Mouse (Mus musculus) kidney, adult 9 months (tissue): ENCODE measurements around the gene Fnip2.
A peak's percentile ranks its signal among the peaks of the same experiment; 100 is the strongest.
"Not testable (repeated sequence)": the region's sequence is repeated elsewhere in the genome, so short reads cannot be mapped to it uniquely, and the experiment has no call there.

ENCODE experiments used
- DNase-seq: peaks from one replicate; pipeline ENCODE4 v3.0.0; 2022

The Fnip2 gene

DNA sequence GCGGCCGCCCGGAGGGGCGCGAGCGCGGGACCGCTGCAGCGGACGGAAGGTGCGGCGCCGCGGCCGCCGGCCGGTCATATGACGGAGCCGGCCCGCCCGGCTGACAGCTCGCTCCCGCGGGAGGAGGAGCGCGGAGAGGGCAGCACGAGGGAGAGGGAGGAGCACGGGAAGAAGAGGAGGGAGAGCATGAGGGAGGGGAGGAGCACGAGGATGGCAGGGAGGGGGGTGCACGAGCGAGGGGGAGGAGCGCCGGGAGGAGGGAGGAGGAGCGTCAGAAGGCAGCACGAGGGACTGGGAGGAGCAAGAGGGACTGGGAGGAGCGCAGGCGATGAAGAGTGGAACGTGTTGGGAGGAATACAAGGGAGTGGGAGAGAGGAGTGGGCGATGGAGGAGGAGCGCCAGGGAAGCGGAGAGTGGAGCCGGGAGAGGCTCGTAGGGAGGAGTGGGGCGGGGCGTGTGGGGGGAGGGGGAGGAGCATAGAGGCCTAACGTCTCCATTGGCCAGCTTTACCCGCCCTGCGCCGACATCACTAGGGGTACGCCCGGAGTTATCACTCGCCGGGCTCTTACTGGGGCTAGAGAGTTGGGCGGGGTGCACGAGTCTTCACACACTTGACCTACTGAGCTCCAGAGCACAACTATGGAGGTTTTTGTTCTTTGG lies at the start of gene Fnip2:
TSS of gene Fnip2 (minus strand) at position 94 of the 660 bp plus-strand sequence.
- DNase-seq: peak; percentile 93

DNA sequence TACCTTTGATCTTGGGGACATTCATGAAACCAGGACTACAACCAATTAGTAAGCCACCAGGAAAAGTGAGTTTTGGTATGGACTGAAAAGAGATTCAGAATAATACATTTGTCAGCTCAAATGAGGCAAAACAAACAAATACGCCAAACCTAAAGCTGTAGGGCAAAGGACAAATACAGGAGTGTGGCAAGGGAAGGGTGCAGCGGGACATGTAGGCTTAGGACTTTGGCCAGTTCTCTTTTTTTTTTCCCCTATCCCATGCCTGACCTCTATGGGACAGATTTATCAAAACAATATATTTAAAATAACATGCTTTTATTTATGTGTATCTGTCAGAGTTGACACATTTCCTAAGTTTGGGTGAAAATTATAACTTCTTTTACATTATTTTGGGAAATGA lies 42.3 kb upstream of the Fnip2 start:
- DNase-seq: no peak

DNA sequence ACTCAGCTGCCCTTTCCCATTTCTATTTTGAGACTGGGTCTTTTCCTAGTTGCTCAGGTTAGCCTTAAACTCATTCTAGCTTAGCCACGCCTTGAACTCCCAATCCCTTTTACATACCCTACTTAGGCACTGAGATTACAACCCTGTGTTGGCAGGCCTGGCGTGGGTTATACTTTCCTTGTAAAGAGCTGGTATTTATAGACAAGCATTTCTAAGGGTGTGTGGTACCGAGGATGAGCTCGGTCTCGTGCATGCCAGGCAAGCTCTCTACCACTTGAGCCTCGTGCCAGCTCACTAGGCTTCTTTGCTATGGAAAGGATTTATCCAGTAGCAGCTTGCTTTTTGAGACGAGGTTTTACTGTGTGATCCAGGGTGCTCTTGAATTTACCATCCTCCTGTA lies 27.9 kb upstream of the Fnip2 start:
- DNase-seq: no peak

DNA sequence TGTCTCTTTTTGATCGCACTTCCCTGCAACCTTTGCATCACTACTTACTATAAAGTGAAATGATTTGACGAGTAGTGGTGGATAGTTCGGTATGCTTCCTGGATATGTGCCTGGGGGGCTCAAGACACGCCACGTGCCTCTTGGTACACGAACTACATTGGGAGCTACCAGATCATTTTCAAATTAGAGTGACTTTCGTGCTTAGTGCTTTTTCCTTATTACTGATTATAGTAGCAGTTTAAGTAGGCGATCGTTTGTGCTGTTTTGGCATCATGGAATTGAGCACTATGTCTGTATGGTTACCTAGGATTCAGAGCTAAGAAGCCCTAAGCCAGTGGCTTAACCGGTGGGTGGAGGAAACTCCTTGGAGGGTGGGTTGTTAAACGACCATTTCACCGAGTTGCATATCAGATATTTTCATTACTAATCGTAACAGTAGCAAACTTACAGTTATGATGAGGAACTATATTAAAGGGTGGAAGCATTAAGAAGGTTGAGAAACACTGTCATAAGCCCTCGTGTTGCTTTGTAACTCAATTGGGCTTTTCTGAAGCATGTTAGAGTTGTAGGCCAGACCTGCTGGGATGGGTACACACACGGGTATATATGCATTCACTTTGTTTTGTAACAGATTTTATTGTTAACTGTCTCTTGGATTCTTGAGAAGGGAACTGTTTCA lies 24.3 kb upstream of the Fnip2 start:
- DNase-seq: no peak

DNA sequence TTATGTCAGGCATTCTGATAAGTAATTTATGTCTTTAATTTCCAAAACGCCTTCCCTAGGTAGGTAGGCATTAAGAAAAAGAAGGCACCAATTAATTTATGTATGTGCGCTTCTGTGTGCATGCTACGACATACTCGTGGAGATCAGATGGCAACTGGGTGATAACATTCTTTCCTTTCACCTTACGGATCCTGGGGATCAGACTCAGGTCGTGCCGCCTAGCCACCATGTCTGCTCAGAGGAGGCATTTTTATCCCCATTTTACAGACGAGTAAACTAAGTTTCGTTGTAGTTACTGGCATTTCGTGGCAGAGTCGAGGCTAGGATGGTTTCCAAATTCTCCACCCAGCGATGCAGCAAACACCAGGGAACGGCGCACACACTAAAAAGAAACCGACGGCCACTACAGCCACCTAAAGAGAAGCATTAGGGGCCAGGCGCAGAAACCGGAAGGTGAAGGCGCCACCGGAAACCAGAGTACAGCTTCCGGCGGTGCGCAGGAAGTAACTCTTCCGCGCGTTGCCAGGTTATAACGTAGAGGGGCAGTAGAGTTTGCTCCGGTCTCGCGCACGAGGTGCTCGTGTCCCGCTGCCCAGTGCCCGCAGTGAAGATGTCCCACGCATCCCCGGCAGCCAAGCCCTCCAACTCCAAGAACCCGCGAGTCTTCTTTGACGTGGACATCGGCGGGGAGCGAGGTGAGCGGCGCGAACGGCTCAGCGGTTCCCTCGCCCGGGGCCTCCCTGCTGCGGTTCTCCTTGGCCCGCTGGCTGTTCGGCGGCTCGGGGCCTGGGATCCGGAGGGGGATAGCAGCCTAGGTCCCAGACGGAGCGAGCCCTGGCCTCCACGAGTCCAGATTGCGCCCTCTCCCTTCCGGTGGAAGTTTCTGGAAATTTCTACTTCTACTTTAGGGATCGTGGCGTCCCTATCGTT lies 23.5 kb upstream of the Fnip2 start, which contains the start of gene Ppid:
TSS of gene Ppid (plus strand) at position 480 of the 930 bp plus-strand sequence.
- peak; percentile 78 for DNase-seq

DNA sequence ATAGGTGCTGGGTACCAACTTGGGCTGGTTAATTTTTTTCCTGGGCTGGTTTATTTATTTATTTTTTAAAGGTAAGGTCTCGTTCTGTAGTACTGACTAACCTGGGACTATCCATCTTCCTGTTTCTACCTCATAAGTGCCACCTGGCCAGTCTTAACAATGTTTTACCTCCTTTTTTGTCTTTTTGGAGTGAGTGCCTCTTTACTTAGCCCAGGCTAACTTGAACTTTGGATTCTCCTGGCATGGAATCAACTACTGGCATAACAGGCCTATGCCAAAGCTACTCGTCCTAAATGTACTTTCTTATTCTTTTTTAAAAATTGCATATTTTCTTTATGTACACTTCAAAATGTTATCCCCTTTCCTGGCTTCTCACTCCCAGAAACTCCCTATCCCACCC lies 22.1 kb upstream of the Fnip2 start:
- DNase-seq: peak; percentile 76

DNA sequence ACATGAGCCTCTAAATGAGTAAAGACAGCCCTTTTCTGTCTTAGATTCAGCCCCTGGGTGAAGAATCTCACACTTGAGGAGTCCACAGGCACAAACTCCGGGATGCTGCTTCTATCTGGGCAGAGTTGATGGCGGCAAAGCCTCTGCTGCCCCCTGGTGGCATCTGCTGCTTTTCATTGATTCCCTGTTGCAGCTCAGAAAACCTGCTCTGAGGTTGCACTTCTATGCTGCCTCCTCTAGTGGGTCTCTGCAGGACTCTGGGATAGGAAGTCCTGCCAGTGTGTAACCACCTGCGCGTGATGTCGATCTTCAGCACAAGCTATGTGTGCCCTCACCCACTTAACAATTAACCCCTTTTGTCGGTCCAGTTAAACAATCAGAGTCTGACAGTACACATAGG lies 19.2 kb upstream of the Fnip2 start:
- peak; percentile 96 for DNase-seq

DNA sequence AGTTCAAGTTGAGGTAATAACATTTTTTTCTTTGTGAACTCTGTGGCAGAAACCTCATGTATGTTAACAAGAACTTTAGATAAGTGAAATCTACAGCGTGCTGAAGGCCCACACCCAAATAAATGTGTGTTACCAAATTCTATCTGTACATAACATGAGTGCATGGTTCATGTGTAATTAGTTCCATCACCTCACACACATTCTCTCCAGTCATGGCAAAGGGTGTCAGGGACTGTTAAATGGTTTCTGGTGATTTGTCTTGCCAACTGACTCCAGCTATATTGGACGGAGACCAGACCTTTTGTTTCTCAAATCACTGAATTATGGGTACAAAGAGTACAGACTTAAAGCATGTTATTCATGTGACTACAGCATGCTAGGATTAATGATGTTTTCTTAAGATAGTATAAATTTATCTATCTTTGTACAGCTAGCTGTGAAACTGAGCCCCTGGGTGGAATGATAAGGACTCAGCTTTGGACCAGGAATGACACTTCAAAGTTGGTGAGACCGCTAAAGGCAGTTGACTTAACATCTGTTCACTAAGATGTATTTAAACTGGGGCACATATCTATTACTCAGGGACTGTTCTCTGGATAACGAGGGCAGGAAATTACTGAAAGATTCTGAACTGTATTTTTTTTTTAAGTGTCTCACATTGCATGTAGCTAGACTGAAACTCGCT lies 12.4 kb upstream of the Fnip2 start:
- DNase-seq: no peak

DNA sequence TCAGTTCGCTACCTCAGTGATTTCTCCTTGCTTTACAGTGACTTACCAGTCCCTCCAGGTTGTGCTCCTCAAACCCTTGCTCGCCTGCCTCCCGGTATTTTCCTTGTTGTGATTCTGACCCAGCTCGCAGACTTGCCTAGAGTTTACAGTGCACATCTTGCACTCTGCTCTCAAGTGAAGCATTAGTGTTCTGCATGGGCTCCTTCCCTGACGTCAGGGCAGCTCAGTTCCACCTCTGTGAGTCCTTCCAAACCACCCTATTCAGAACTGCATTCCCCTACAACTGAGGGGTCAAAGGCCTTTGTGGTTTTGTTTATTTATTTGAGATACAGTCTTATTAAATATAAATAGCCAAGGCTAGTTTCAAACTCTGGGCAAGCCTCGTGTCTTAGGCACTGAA lies 10.6 kb upstream of the Fnip2 start:
- peak; percentile 71 for DNase-seq

DNA sequence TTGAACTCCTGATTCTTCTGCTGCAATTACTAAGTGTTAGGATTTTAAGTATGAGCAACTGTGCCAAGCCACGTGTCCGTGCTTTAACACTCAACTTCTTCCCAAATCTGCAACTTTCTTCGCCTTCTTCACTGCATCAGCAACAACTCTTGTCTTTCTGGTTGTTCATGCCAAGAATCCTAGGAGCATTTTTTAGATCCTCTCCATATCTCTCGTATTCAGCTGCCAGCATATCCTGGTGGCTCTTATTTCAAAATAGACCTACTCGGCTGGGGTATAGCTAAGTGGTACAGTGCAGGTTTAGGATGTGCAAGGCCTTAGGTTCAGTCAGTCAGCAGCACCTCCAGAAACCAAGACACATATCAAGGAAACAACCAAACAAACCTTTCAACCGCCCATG lies 10.0 kb upstream of the Fnip2 start:
- no peak for DNase-seq

DNA sequence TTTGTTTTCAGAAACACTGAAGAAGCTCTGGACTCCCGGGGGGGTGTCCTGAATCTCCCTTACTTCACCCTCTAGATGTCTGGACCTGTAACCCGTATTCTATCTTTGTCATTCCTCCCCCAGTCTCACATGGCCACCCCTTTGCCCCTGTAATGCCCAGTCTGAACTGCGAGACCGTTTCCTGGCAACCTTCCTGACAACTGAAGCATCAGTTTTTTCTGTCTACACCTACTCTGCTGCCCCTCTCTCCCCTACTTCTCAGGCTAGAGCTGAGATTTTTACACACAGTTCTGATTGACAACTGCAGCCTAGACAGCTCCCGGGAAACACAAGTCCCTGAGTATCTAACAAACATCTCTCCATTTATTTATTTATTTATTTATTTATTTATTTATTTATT lies 9.3 kb upstream of the Fnip2 start:
- DNase-seq: no peak

DNA sequence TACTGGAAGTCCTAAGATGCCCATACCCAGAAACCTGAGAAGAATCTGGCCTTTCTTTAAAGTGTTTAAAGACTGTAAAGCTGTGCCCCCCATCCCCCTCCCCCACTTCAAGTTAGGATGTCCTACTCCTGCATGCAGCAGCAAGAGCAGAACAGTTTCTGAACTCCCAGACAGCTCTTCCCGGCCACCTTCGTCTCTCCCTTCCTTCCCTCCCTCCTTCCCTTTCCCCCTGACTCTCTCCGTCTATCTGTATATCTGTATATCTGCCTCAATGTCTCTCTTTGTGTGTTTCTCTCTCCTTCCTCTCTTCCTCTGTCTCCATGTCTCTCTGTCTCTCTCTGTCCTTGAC lies 8.8 kb upstream of the Fnip2 start:
- DNase-seq: no peak

DNA sequence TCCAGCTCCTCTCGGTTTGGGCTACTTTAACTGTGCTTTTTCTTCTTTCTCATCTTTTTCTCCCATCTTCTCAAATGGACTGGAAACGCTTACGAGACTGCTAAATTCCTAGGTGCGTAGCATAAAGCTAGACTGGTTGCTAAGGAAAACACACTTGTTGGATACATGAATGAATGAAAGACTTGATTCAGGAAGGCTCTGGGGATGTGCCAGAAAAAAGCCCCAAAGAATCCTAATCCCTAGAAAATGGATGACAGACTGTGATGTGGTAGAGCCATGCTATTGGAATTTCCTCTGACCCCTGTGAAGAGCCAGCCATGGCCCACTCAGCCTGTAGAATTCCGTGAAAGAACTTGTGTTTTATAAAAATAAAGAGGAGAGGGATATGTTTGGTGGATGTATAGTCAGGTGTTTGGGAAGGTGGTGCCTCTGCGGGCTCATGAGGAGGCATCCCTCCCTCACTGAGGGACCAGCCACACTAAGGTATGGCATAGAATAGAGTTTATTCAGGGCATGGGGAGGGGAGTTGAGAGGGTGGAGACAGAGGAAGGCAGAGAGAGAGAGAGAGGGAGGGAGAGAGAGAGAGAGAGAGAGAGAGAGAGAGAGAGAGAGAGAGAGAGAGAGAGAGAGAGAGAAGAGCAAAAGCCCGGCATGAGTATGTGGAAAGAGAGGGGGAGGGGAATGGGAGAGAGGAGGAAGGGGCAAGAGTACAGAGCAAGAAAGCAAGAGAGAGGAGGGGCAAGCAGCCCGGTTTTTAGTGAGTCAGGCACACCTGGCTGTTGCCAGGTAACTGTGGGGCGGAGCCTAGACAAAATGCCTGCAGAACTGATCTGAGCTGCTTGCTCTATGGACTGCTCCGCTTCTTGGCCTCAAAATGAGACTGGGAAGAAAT lies 8.2 kb upstream of the Fnip2 start:
- DNase-seq: peak; percentile 67

DNA sequence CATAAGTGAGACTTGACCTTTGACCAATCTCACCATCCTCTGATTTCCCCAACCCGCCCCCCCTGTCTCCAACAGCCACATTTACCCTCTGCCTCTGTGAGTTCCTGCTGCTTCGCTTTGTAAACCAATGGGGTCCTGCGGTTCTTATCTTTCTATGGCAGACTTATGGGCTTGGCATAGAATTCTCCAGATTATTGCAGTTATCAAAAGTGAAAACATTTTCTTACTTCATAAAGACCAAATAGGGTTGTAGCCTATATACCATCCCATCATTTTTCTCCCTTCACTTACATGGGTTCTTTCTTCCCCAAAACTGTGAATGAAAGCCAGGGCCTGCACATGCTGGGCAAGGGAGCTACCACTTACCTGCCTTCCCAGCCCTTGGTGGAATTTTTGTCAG lies 6.7 kb upstream of the Fnip2 start:
- DNase-seq: no peak

DNA sequence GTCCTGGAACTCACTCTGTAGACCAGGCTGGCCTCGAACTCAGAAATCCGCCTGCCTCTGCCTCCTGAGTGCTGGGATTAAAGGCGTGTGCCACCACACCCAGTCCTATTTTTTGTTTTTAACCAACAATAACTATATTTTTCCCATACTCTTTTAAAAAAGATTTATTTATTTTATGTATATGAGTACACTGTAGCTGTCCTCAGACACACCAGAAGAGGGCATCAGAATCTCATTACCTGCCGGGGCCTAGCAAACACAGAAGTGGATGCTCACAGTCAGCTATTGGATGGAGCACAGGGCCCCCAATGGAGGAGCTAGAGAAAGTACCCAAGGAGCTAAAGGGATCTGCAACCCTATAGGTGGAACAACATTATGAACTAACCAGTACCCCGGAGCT lies 5.8 kb upstream of the Fnip2 start:
- not testable (repeated sequence) for DNase-seq

DNA sequence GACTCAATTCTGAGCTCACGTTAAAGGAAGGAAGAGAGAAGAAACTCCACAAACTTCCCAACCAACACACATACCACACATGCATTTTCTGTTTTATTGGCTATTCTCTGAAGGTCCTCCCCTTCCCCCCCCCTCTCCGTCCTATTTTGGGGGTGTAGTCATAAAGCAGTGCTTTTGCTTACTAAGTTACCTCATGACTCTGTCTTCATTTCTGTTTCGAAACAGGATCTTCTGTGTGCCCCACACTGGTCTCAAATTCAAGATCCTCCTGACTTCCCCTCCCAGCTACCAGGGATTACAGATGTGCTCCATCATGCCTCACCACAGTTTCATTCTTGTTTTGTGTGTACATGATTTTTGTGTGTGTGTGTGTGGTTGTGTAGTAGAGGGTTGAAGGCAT lies 4.8 kb upstream of the Fnip2 start:
- DNase-seq: no peak

DNA sequence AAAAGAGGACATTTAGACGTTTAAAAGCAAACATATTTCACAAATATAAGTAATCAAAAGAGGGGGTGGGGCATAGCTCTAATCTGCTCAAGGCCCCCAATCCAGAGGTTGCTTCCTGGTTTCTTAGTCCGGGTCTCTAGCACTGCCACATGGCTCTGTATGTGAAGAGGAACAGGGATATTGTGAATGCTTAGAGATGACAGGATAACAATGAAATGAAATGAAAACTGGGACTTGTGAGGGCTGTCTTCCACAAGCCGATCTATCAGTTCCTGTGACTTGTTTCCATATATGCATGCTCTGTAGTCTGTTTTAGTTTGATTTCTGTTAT lies 1.7 kb upstream of the Fnip2 start:
- DNase-seq: no peak

DNA sequence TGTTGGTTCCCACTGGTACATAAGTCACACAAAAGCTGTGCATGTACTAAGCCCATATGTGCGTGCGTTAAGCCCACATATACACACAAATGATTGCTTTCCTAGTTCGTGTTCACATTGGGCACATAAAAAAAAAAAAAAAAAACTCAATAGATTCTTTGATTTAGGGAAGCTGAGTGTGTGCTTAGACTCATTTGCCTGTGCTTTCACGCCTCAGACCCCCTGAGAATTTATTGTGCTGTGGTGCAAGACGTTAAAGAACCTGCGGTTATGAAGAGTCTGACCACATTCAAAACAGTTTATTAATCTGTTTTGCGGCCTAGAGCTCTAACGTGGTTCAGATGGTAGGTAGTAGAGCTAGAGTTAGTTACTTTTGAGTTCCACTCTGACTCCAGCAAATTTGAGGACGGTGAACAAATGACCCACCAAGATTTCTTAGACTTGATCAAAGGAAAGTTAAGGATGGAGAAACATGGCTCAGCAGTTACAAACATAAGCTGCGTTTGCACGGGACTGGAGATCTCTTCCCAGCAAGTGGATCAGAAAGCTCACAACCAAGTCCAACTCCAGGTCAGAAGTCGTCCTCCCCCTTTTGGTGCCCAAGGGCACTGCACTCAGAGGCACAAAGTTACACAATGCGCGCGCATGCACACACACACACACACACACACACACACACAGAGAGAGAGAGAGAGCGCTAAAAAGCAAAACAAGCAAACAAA lies 1.2 kb upstream of the Fnip2 start:
- DNase-seq: no peak

DNA sequence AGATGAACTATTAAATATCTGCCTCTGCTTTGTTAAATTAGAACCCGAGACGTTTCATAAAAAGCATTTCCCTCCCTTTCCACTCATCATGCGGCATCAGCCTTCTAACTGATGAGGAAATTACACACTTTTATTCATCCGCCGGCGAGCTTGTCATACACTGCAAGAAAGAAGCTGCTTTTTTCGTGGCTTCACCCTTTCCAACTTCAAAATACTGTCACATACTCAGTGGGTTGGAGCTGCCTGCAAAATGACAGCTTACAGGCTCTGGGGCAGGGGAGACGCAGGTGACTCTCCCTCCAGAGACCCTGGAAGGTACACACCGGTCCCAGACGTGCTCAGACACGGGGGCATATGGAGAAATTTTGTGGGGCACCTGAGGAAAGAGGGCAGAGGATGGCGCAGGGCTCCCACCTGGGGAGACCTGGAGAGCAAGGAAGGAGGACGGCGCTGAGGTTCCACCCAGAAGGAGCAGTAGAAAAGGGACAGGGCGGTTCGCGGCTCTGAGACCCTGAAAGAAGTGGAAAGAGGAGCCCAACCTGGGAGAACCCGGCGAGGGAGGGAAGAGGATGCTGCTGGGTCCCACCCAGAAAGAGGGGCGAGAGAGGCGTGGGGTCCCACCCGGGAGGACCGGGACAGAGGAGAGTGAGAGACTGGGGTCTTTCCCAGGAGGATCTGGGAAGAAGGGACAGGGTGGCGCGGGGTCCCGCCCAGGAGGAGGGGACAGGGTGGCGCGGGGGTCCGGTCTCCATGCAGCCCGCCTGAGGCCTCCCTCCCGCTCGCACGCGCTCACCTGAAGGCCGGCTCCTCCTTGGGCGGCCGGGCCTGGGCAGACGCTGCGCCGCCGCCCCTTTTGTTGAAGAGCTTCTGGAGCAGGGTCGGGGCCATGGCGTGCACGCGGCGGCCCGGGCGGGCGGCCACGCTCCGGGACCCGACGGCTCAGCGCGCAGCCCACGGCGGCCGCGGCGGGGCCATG lies 592 bp downstream of the Fnip2 start:
- DNase-seq: peak; percentile 54

DNA sequence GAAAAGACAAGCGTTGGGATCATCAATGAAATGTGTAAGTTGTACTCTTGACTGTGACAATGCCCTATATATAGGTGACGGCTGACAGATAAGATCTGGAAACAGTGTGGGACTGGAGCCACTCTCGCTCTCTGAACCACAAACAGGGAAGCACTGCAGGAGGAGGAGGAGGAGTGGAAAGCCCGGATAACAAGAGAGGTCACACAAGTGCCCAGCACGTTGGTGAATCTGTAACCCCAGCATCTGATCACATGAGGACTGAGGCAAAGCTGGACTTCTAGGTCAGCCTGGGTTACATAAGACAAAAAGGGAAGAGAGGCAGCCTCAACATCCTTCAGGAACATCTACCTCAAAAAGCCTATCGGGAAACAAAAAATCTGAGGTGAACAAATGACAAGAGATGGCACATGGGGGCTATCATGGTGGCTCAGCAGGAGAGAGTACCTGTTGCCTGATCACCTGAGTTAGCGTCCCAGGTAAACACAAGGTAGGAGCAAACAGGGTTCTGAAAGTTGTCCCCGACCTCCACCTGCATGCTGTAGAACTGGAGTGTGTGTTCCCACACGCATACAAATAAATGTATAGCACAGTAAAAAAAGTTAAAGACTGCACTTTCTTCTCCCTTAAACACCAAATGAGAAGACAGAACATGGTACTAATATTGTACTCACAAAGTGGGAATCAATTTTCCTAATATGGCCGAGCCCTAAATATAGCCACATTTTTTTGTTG lies 2.6 kb downstream of the Fnip2 start:
- DNase-seq: peak; percentile 94
